Mouse (Mus musculus): ENCODE data around the gene Olfr1166. TPM values are rescaled to one million over a fixed set of nuclear protein-coding genes. Genes with fewer than 3 reads are reported as not detected.
"Not testable (repeated sequence)": the region's sequence is repeated elsewhere in the genome, so short reads cannot be mapped to it uniquely, and the experiment has no call there.

The Olfr1166 gene
- polyA plus RNA-seq (2012): not detected in 2 replicates

DNA sequence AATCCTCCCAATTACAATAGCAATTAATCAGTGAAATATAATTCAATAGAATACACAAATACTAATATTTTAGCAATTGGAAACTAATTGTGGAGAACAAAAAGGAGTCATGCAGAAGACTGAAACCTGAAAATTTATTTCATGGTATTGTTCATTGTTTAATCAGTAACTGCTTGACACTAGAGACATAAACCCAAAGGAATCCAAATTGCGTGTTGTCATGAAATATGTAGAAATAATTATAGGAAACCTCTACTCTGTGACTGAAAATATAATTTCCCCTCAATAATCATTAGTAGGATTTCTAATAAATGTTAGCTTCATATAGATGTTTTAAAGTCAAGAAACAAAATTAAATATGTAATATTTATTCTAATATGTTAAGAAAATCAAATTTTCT is at the start of gene Olfr1166:
Olfr1166 (minus strand) TSS at position 101 of the 400 bp plus-strand sequence.
- TF ChIP-seq GATA1 (IDR thresholded peaks at IDR 0.05; ENCODE audit: low read length): no peak

- TF ChIP-seq GATA1 (IDR thresholded peaks at IDR 0.05; ENCODE audit: low read length): not testable (repeated sequence)
Observed at GRCm38 (mm10) chr2:88155093-88155492, 27.0 kb upstream of the Olfr1166 start, which contains the start of gene Olfr1167. Gene Olfr1167, minus strand, starts transcription at chr2:88155193.

GRCm38 (mm10) chr2:88093866-88094265 is 34.2 kb downstream of the Olfr1166 start, which contains the start of gene Olfr1164:
Gene Olfr1164, minus strand, starts transcription at chr2:88093966.
- no peak for TF ChIP-seq GATA1 (IDR thresholded peaks at IDR 0.05; ENCODE audit: low read length)

Other genes starting within 250 kb of the Olfr1166 start
- gene Olfr1153, start 233.3 kb downstream of the Olfr1166 start, polyA plus RNA-seq (2012): not detected in 2 replicates
- gene Olfr1154, start 223.1 kb downstream of the Olfr1166 start, polyA plus RNA-seq (2012): not detected in 2 replicates
- not detected in 2 replicates for gene Olfr1155, start 183.1 kb downstream of the Olfr1166 start, polyA plus RNA-seq (2012)
- not detected in 2 replicates for gene Olfr1156, start 175.2 kb downstream of the Olfr1166 start, polyA plus RNA-seq (2012)
- gene Olfr1157, start 160.0 kb downstream of the Olfr1166 start, polyA plus RNA-seq (2012): not detected in 2 replicates
- not detected in 2 replicates for gene Olfr74, start 153.6 kb downstream of the Olfr1166 start, polyA plus RNA-seq (2012)
- gene Olfr1158, start 138.2 kb downstream of the Olfr1166 start, polyA plus RNA-seq (2012): not detected in 2 replicates
- not detected in 2 replicates for gene Olfr1160, start 120.0 kb downstream of the Olfr1166 start, polyA plus RNA-seq (2012)
- not detected in 2 replicates for gene Olfr1161, start 105.5 kb downstream of the Olfr1166 start, polyA plus RNA-seq (2012)
- not detected in 2 replicates for gene Olfr73, start 90.6 kb downstream of the Olfr1166 start, polyA plus RNA-seq (2012)
- not detected in 2 replicates for gene Olfr1162, start 77.1 kb downstream of the Olfr1166 start, polyA plus RNA-seq (2012)
- not detected in 2 replicates for gene Olfr1163, start 56.4 kb downstream of the Olfr1166 start, polyA plus RNA-seq (2012)
- gene Olfr1164, start 34.3 kb downstream of the Olfr1166 start, polyA plus RNA-seq (2012): not detected in 2 replicates
- not detected in 2 replicates for gene Olfr1167, start 26.9 kb upstream of the Olfr1166 start, polyA plus RNA-seq (2012)
- not detected in 2 replicates for gene Olfr1168, start 53.6 kb upstream of the Olfr1166 start, polyA plus RNA-seq (2012)
- gene Olfr1170, start 100.1 kb upstream of the Olfr1166 start, polyA plus RNA-seq (2012): not detected in 2 replicates
- not detected in 2 replicates for gene Olfr1173, start 151.6 kb upstream of the Olfr1166 start, polyA plus RNA-seq (2012)
- not detected in 2 replicates for gene Olfr1174-ps, start 186.9 kb upstream of the Olfr1166 start, polyA plus RNA-seq (2012)
- not detected in 2 replicates for gene Olfr1175-ps, start 198.9 kb upstream of the Olfr1166 start, polyA plus RNA-seq (2012)
- gene Olfr1176, start 208.4 kb upstream of the Olfr1166 start, polyA plus RNA-seq (2012): not detected in 2 replicates
- not detected in 2 replicates for gene Olfr1177-ps, start 218.2 kb upstream of the Olfr1166 start, polyA plus RNA-seq (2012)

All from G1E-ER4 (cell line).